Mouse (Mus musculus) thymus, postnatal 14 days (tissue): ENCODE data around the gene Phyhd1.

ENCODE experiments used
- DNase-seq: peaks from one replicate; pipeline ENCODE4 v3.0.0; 2021

Gene Phyhd1

DNA sequence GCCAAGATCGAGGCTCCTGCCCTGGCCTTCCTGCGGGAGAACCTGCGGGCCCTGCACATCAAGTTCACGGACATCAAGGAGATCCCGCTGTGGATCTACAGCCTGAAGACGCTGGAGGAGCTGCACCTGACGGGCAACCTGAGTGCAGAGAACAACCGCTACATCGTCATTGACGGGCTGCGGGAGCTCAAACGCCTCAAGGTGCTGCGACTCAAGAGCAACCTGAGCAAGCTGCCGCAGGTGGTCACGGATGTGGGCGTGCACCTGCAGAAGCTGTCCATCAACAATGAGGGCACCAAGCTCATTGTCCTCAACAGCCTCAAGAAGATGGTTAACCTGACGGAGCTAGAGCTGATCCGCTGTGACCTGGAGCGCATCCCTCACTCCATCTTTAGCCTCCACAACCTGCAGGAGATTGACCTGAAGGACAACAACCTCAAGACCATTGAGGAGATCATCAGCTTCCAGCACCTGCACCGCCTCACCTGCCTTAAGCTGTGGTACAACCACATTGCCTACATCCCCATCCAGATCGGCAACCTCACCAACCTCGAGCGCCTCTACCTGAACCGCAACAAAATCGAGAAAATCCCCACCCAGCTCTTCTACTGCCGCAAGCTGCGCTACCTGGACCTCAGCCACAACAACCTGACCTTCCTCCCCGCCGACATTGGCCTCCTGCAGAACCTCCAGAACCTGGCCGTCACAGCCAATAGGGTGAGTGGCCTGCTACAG lies 9.2 kb upstream of the Phyhd1 start:
- DNase-seq, result no peak

DNA sequence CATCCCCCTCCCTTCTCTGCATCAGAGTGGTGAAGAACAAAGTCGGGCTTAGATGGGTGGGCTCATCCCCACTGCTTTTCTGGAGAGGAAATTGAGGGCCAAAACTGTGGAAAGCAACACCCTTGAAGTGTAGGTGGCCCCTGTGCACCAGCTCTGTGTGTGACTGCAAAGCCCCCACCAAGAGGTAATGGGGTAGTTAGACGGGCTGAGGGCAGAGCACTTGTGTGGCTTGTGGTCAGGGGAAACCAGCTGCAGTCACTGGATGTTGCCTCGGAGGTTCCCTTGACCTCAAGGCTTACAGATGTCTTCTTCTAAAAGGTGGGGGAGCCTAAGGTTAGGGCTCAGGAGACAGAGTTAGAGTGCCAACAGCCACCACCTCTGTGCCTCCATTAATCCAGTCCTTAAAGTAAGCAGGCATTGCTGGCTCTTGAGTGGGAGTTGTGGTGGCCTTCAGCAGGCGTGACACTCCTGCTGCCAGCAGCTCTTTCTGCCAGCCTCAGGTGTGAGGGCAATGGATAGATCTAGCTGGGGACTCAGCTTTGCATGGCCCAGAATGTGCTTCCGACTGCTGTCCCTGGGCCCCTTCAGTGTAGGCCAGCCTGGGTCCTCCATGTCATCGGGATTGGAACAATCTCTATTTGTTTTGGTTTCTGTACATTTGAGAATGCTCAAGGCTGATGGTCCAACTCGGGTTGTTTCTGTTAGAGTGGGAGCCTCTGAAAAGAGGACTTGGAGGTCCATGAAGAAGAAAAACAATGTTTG lies 8.1 kb upstream of the Phyhd1 start:
- no peak for DNase-seq

DNA sequence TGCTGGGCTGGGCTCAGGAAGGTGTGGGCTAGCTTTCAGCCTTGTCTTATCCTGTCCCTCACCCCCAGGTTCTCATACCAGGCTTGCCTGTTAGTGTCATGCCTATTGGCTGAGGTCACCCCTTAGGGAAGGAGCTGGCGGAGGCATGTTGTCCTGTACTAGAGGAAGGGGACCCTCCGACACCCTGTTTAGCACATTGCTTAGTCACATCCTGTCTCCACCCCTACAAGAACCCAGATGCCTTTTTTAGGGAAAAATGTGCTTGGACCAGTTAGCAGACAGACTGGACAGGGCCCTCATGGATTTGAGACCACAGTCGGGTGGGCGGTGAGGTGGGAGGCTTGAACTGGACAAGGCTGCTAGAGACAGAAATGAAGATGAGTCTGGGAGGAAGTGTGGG lies 7.4 kb upstream of the Phyhd1 start:
- DNase-seq, result no peak

DNA sequence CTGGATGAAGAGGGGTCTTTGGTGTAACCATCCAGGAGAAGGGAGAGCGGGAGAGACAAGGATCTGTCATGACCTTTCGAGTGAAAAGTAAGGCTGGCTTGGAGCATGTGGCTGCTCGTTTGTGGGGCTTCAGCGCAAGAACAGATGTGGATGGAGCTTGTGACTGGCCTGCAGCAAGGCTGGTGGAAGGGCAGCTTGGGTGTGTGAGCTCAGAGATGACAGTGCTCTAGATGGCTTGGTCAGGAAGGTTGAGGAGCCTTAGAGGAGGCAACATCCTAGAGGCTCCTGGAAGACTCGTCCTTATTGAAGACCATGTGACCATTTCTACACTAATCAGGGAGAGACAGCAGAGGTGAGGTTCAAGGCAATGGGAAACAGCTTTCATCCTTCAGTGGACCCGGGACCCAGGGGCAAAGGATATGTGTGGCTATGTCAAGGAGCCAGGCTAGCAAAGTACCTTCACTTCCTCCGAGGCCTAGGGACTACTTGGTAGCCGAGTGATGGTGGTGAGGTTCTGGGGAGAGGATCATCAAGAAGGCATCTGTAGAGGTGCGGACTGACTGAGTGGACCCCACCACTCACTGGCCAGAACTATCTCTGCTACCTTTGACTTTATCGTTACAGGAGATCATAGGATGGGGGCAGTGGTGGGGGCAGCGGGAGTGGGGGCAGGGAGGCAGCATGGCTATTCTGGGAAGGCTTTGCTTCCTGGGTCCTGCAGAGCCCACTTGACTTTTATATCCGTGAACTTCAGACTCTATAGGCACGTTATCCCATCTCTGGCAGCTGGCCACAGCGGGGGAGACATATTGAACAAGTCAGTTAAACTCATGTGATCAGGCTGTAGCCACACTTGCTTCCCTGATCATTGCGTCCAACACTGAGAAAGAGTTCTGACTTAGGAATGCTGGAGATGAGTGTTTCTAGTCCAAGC lies 6.6 kb upstream of the Phyhd1 start:
- no peak for DNase-seq

DNA sequence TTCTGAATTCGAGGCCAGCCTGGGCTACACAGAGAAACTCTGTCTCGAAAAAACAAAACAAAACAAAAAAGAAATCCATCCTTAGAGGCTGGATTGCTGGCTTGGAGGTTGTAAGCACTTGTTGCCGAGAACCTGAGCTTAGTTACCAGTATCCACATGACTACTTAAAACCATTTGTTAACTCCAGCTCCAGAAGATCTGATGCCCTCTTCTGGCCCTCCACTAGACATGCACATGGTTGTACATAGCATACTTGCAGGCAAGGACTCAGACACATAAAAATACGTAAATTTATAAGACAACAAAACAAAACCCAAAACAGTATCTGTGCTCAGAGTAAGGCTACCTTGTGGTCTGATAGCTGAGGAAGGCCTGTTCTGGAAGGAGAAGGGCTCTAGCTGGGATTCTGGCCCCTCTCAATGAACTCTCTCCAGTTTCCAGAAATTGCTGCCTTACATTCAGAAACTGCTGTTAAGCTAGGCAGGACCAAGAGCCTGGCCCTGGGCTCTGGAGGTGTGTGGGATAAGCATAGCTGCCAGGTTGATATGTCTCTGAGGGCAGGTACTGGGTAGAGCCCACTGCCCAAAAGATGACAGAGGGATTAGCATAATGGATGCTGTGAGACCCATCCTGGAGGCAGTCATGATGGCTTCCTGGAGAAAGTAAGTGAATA lies 4.8 kb upstream of the Phyhd1 start:
- no peak for DNase-seq

DNA sequence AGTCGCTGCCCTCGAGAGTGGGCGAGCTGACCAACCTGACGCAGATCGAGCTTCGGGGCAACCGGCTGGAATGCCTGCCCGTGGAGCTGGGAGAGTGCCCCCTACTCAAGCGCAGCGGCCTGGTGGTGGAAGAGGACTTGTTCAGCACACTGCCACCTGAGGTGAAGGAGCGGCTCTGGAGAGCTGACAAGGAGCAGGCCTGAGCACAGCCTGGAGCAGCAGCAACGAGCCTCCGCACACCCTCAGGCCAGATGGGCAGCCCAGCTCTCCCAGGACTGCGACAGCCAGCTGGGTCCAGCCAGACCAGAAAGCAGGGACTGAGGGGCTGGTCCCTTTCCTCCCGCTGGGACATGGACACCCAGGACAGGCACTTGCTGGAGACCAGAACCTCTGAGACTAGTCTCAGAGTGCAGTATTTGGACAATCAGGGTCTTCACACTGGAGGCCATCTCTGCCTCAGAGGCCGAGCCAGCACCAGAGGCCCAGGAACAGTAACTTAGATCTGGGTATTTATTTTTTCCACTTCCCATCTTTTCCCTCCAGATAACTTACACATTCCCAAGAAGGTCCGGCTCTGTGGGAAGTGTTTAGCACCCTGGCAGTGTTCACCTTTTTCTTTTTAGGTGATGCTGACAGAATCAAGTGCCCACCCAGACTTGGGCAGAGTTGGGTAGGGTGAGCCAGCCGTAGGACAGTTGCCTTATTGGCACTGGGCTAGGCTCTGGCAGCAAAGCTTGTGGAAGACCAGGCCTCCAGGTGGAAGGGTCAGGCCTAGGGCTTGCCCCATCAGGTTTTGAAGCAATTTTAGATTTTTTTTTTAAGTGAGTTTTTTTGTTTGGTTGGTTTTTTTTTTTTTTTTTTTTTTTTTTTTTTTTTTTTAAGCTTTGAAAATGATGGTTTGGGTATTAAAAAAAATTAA lies 3.8 kb upstream of the Phyhd1 start:
- no peak for DNase-seq

DNA sequence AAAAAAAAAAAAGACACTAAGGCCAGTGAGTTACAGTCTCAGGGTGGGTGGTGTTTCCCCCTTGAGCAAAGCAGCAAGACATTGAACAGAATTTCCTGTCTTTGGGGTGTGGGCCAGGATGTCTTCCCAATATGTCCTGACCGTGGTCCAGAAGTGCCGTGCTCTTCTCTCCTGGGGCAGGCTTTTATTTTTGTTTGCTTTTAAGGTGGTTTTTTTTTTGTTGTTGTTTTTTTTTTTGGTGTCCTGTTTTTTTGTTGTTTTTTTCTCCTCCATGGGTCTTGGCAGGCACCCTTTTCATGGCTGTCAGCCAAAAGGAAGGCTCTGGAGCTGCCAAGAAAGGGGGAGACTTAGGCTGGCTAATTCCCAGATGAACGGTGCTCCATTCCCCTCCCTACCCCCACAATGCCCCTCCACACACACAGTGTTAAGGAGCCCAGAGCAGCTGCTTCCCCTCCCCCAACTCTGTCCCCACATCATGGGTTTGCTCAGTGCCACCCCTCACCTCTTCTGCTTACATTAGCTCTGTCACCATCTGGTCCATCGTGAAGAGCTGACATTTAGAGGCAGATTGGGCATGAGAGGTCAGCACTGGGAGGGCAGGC lies 3.1 kb upstream of the Phyhd1 start:
- no peak for DNase-seq

GRCm38 (mm10) chr2:30263811-30264210 lies 2.2 kb upstream of the Phyhd1 start:
- DNase-seq, result no peak

GRCm38 (mm10) chr2:30264671-30265519 lies 1.1 kb upstream of the Phyhd1 start:
- no peak for DNase-seq

- DNase-seq, result no peak
These were observed 464 bp downstream of the Phyhd1 start for GRCm38 (mm10) chr2:30266392-30266941.

DNA sequence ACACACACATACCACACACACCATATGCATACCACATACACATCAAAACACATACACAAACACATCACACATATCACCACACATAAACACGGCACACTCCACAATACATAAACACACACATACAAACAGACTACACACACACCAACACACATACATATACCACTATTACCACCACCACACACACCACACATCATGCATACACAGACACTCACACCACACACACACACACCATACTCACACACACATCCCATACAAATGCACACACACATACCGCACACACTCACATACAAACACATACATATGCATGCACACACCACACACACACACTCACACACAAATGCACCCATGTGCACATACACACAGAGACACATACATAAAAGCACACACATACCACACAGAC lies 1.5 kb downstream of the Phyhd1 start:
- no peak for DNase-seq

GRCm38 (mm10) chr2:30268371-30268770 lies 2.4 kb downstream of the Phyhd1 start:
- DNase-seq, result no peak

DNA sequence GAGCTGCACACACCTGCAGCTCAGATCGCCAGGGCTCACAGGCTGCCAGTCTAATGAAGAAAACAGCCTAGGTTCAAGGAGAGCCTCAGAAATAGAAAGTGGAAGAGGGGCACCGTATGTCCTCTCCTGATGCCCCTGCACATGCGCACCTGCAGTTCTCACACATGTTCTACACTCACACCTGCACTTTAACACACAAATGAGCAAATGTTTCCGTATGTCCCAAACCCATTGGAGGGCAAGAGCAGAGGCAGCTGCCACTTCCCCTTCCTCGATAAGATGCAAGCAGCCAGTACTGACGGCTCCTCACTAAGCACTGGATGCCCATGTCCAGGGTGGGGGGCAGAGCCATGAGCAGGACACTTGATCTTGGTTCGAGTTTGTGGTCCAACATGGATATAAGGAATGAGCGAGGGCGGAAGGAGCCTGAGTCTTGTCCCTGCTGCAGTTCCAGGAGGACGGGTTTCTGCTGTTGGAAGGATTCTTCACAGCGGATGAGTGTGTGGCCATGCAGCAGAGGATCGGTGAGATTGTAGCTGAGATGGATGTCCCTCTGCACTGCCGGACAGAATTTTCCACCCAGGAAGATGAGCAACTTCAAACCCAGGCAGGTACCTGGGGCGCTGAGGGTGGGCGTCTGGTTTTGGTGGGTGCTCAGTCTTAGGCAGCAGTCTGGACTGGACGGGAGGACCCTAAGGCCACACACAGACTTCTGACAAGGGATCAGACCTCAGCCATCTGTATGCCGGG lies 3.4 kb downstream of the Phyhd1 start:
- DNase-seq, result no peak

DNA sequence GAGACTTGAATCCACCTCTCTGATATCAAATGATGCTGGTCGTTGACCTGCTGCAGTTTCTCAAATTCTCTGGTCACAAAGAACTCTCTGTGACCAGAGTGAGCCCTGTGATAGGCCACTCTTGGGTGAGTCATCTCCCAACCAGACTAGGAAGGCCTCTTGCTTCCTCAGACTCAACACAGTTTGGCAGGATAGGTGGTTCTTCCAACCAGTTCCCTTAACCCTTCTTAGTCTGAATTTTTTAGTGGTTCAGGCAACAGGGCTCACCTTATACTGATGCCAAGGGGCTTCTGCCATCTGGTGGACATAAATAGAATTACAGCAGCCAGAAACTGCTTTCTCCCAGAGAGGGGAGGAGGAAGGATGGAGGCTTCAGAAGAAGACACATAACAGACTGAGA lies 4.1 kb downstream of the Phyhd1 start:
- DNase-seq, result peak; percentile 65

GRCm38 (mm10) chr2:30280743-30281142 lies 14.7 kb downstream of the Phyhd1 start, which contains the start of gene Gm28038:
Gm28038 (plus strand) TSS chr2:30281043.
- DNase-seq, result no peak

GRCm38 (mm10) chr2:30281651-30282050 lies 15.6 kb downstream of the Phyhd1 start:
- DNase-seq, result no peak

DNA sequence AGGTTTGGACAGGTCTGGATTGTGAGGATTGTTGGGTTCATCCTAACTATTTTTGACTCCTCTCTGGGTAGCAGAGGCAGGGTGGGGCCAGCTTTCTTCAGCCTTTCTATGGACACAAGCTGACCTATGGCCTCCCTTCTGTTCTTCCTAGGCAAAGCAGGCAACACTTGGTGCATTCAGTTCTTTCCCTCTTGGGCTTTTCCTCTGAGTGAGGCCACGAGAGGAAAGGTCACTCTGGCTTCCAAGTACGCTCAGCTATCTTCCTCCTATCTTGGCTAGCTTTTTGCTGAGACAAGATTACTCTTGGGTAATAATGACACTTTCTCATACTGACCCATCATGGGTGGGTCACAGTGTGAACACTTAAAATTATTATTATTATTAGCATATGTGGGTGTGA lies 17.2 kb downstream of the Phyhd1 start:
- DNase-seq, result no peak

GRCm38 (mm10) chr2:30285004-30285403 lies 19.0 kb downstream of the Phyhd1 start:
- no peak for DNase-seq
